In the genomic region with DNA sequence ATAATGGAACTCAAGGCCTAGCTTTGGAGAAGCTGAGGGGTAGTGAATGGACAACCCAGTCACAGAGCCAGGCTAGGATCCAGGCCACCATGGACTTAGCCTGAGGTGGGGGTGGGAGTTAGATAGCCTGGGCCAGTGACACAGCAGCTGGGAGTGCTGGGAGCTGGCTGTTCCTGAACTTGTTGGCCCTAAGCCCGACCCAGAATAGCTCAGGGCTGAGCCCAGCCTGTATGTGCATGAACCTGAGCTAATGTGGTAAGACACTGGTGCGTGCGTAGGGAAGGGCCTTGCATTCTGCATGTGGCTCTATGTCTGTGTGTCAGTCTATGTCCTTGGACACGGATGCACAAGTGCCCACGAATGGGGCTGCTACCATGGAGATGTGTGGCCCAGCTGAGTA, we compare ENCODE assay signal across 11 mouse cellular contexts. TPM values are rescaled to one million over a fixed set of nuclear protein-coding genes. Genes with fewer than 3 reads are reported as not detected.
DNase-seq lines count a peak whose midpoint lies in the region; ATAC-seq lines count a peak whose summit lies in the region.
"Had no signal": no experiment of that assay in that cellular context is flagged by ENCODE, and none has a peak within 500 bp of the region (broad histone marks: within the 10 kb centered on the region; RNA-seq: fewer than 3 reads in every experiment).

No protein-coding gene starts in this region.

- DNase-seq in kidney, adult 18-20 months: peak; percentile 74
- DNase-seq in adipocyte (ENCODE audit: low spot score): peak; percentile 85
- DNase-seq in gastrocnemius, postnatal 10 days: peak; percentile 78
- peak; percentile 88 to 89 for DNase-seq in kidney, postnatal 36 days
- no peak for DNase-seq in neural tube, embryonic 10.5 days (ENCODE audit: extremely low spot score, low spot score)

- no peak overlapping the region for H3K27ac ChIP-seq in kidney, embryonic 16.5 days (ENCODE audit: low read length)
- H3K27ac ChIP-seq in hindbrain, embryonic 12.5 days: no peak overlapping the region
- H3K27ac ChIP-seq: embryonic facial prominence, embryonic 12.5 days had no signal

- H3K4me1 ChIP-seq in kidney, embryonic 16.5 days (ENCODE audit: insufficient read depth, low read length): peaks cover 28% of the 10 kb centered on the region
- H3K4me1 ChIP-seq in hindbrain, embryonic 12.5 days: peaks cover 39% of the 10 kb centered on the region

- no peak for ATAC-seq in kidney, embryonic 16.5 days (ENCODE audit: low FRiP score, low TSS enrichment)
- no peak for ATAC-seq in frontal cortex, adult (ENCODE audit: low TSS enrichment)
- no peak for ATAC-seq in hindbrain, embryonic 12.5 days (ENCODE audit: low FRiP score)

- no peaks in the 10 kb centered on the region for H3K9me3 ChIP-seq in kidney, embryonic 16.5 days (ENCODE audit: low read length)
- no peaks in the 10 kb centered on the region for H3K9me3 ChIP-seq in hindbrain, embryonic 12.5 days (replicated peaks)
- H3K9me3 ChIP-seq: embryonic facial prominence, embryonic 12.5 days had no signal

- no peak overlapping the region for H3K4me2 ChIP-seq in kidney, embryonic 16.5 days (replicated peaks; ENCODE audit: low read depth, low read length)
- no peak overlapping the region for H3K4me2 ChIP-seq in hindbrain, embryonic 12.5 days (replicated peaks)
- H3K4me2 ChIP-seq: embryonic facial prominence, embryonic 12.5 days had no signal

- no peaks in the 10 kb centered on the region for H3K36me3 ChIP-seq in kidney, embryonic 16.5 days (ENCODE audit: insufficient read depth, low read length)
- H3K36me3 ChIP-seq in hindbrain, embryonic 12.5 days: no peaks in the 10 kb centered on the region
- H3K36me3 ChIP-seq: embryonic facial prominence, embryonic 12.5 days had no signal

- WGBS in kidney, embryonic 16.5 days: 84% methylated on average over 5 of the region's 5 CpGs
- WGBS in hindbrain, embryonic 12.5 days: 86% methylated on average over 5 of the region's 5 CpGs

- peaks cover 3% of the 10 kb centered on the region for H3K27me3 ChIP-seq in kidney, embryonic 16.5 days (ENCODE audit: insufficient read depth, low read length)
- H3K27me3 ChIP-seq in hindbrain, embryonic 12.5 days: peaks cover 67% of the 10 kb centered on the region

- no peak overlapping the region for H3K4me3 ChIP-seq in kidney, embryonic 16.5 days (ENCODE audit: low read length)
- H3K4me3 ChIP-seq in hindbrain, embryonic 12.5 days: no peak overlapping the region
- H3K4me3 ChIP-seq: embryonic facial prominence, embryonic 12.5 days had no signal

- H3K9ac ChIP-seq in kidney, embryonic 16.5 days (replicated peaks; ENCODE audit: low read length): no peak overlapping the region
- H3K9ac ChIP-seq in hindbrain, embryonic 12.5 days: no peak overlapping the region
- H3K9ac ChIP-seq: embryonic facial prominence, embryonic 12.5 days had no signal

RNA-seq across cellular contexts. Expression of a gene that starts 1.8 kb away (rescaled TPM):
- 5.8 and 6.1 TPM in 2 replicates for polyA plus RNA-seq in kidney, embryonic 16.5 days (2015; fragmentation: Nextera tagmentation; extraction: Ambion mirVana)
- total RNA-seq in gastrocnemius, postnatal 10 days (2021): 1 to 10 TPM; 4.5 to 9.7 TPM
- polyA plus RNA-seq in hindbrain, embryonic 12.5 days (2016; fragmentation: Nextera tagmentation; extraction: Ambion mirVana): 1.5 and 1.9 TPM in 2 replicates
- total RNA-seq: MEL had no signal

RNA-seq across cellular contexts. Expression of a gene that starts 2.0 kb away (rescaled TPM):
- polyA plus RNA-seq in kidney, embryonic 16.5 days (2015; fragmentation: Nextera tagmentation; extraction: Ambion mirVana): 1.9 and 2.1 TPM in 2 replicates
- total RNA-seq in gastrocnemius, postnatal 10 days (2021): under 1 TPM; 0.47 to 0.54 TPM
- 1.1 and 1.2 TPM in 2 replicates for polyA plus RNA-seq in hindbrain, embryonic 12.5 days (2016; fragmentation: Nextera tagmentation; extraction: Ambion mirVana)
- total RNA-seq: MEL had no signal

RNA-seq across cellular contexts. Expression of a gene that starts 20.1 kb away (rescaled TPM):
- 0.48 and 0.94 TPM in 2 replicates for polyA plus RNA-seq in kidney, embryonic 16.5 days (2015; fragmentation: Nextera tagmentation; extraction: Ambion mirVana)
- total RNA-seq in gastrocnemius, postnatal 10 days (2021): under 1 TPM in 1 of 2 experiments, not detected in 1; 0.41 TPM
- 0.26 TPM in 1 of 2 replicates, not detected in the other for polyA plus RNA-seq in hindbrain, embryonic 12.5 days (2016; fragmentation: Nextera tagmentation; extraction: Ambion mirVana)
- total RNA-seq: MEL had no signal

RNA-seq across cellular contexts. Expression of a gene that starts 33.6 kb away (rescaled TPM):
- polyA plus RNA-seq in kidney, embryonic 16.5 days (2015; fragmentation: Nextera tagmentation; extraction: Ambion mirVana): not detected in 2 replicates
- under 1 TPM in 1 of 2 experiments, not detected in 1; 0.29 TPM for total RNA-seq in gastrocnemius, postnatal 10 days (2021)
- not detected in 2 replicates for polyA plus RNA-seq in hindbrain, embryonic 12.5 days (2016; fragmentation: Nextera tagmentation; extraction: Ambion mirVana)
- total RNA-seq: MEL had no signal
- polyA plus RNA-seq: embryonic facial prominence, embryonic 12.5 days; limb, embryonic 11.5 days had no signal

RNA-seq across cellular contexts. Expression of a gene that starts 38.8 kb away (rescaled TPM):
- polyA plus RNA-seq in kidney, embryonic 16.5 days (2015; fragmentation: Nextera tagmentation; extraction: Ambion mirVana): not detected in 2 replicates
- under 1 TPM in 1 of 2 experiments, not detected in 1; 0.99 TPM for total RNA-seq in gastrocnemius, postnatal 10 days (2021)
- not detected in 2 replicates for polyA plus RNA-seq in hindbrain, embryonic 12.5 days (2016; fragmentation: Nextera tagmentation; extraction: Ambion mirVana)
- total RNA-seq: MEL had no signal
- polyA plus RNA-seq: embryonic facial prominence, embryonic 12.5 days; limb, embryonic 11.5 days had no signal
